Mouse (Mus musculus) limb, embryonic 12.5 days (tissue): ENCODE results near the gene Htr3b. TPM values are rescaled to one million over a fixed set of nuclear protein-coding genes. Genes with fewer than 3 reads are reported as not detected.

Source experiments
- ATAC-seq: fragments of 200-750 bp; cut with Nextera tagmentation; 2 replicates; pipeline ENCODE4 v1.8.0; 2017; ENCODE audit warnings: low read depth, moderate TSS enrichment; ENCODE audit not compliant: insufficient number of reproducible peaks, insufficient read depth, low FRiP score, low TSS enrichment
- H3K27ac ChIP-seq: fragments of 300-500 bp; sonication (generic); 2 replicates; pipeline ENCODE4 v1.5.1; 2016; ENCODE audit warnings: mild to moderate bottlenecking, moderate library complexity
- H3K27me3 ChIP-seq: fragments of 300-500 bp; sonication (generic); 2 replicates; pipeline ENCODE4 v1.6.1; 2016; ENCODE audit warnings: mild to moderate bottlenecking, moderate library complexity
- H3K36me3 ChIP-seq: fragments of 300-500 bp; sonication (generic); 2 replicates; pipeline ENCODE4 v1.6.1; 2016; ENCODE audit warnings: mild to moderate bottlenecking, moderate library complexity
- H3K4me1 ChIP-seq: fragments of 300-500 bp; sonication (generic); replicated peaks from 2 replicates; pipeline ENCODE4 v1.6.1; 2016
- H3K4me2 ChIP-seq: fragments of 300-500 bp; sonication (generic); 2 replicates; pipeline ENCODE4 v1.6.1; 2016; ENCODE audit warnings: mild to moderate bottlenecking, moderate library complexity
- H3K4me3 ChIP-seq: fragments of 300-500 bp; sonication (generic); replicated peaks from 2 replicates; pipeline ENCODE4 v1.5.1; 2016; ENCODE audit warnings: mild to moderate bottlenecking
- H3K9ac ChIP-seq: fragments of 300-500 bp; sonication (generic); replicated peaks from 2 replicates; pipeline ENCODE4 v1.6.1; 2016; ENCODE audit warnings: mild to moderate bottlenecking, moderate library complexity
- H3K9me3 ChIP-seq: fragments of 300-500 bp; sonication (generic); 2 replicates; pipeline ENCODE4 v1.6.1; 2016; ENCODE audit warnings: mild to moderate bottlenecking, moderate library complexity
- WGBS: fragments of 180-500 bp; shearing (Covaris S2); methylation state at CpG from one replicate; pipeline ENCODE4 v1.1.7; 2016; 5-methylcytosine and 5-hydroxymethylcytosine counted together
- polyA plus RNA-seq: library from polyadenylated mRNA; unstranded; fragments of >200 nt; fragmentation: Nextera tagmentation; extraction: Ambion mirVana; gene quantifications from 2 replicates; pipeline ENCODE4 v1.2.1, GENCODE M21; 2016

Gene Htr3b
- polyA plus RNA-seq, 1 experiment from 2014 or later: not detected

DNA sequence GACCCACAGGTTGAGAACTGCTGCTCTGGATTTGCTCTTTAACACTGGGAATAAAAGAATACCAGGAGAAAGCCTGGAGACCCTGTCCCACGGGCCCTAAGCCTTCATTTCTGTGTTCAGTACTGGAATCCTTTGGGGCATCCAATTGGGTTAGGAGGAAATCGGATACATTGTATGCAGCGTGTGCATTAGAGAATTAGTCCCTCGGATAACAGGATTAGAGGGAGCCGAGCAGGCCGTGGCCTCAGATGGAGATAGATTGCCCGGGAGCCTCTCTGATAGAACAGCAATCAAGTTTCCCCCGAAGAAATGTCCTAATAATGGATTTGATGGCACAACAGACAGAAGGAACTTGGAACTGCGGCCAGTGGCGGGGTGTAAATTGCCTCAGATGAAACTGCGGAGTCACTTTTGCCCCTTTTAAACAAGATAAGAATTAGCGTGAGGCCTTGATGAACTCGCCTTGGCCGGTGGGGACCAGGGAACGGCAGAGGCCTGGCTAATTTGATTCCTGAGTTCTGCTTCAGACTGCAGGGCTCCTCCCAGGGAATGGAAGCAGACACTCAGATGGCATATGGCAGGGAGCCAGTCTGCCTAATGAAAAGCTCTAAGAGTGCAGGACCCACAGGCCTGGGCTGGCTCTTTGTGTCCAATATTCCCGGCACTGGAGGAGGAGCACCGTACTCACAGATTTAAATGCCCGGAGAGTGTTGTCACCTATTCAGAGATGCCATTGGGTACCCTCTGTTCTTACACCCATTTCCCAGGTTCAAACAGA, 48.6 kb downstream of the Htr3b start:
- Histone ChIP-seq H3K27me3 (peaks cover 46% of the 10 kb centered on the region), H3K4me2 (no peak overlapping the region), H3K4me3 (no peak overlapping the region), H3K36me3 (no peaks in the 10 kb centered on the region), H3K9me3 (no peaks in the 10 kb centered on the region), H3K9ac (no peak overlapping the region), H3K4me1 (peaks cover 18% of the 10 kb centered on the region), H3K27ac (no peak overlapping the region)
- WGBS: 62% methylated on average over 18 of the region's 18 CpGs
- no peak for ATAC-seq

- Histone ChIP-seq H3K4me1 (peaks cover 17% of the 10 kb centered on the region), H3K4me3 (peak within 1 kb of the TSS; percentile 21; the same call in 1 of the 2 replicates), H3K9ac (no peak within 1 kb of the TSS), H3K36me3 (no peaks in the 10 kb centered on the region), H3K27ac (peak within 1 kb of the TSS; percentile 50), H3K27me3 (peaks cover 35% of the 10 kb centered on the region), H3K4me2 (peak within 1 kb of the TSS; percentile 44), H3K9me3 (no peaks in the 10 kb centered on the region)
- peak; percentile 62; the same call in 1 of the 2 replicates for ATAC-seq
- WGBS: 0% methylated on average over 9 of the region's 9 CpGs
Observed at GRCm38 (mm10) chr9:48910885-48911537, 53.8 kb downstream of the Htr3b start, which contains the start of gene Htr3a. TSS of gene Htr3a (minus strand) at chr9:48911099.

GRCm38 (mm10) chr9:48904421-48904820, 60.4 kb downstream of the Htr3b start:
- peaks cover 34% of the 10 kb centered on the region for H3K27me3 ChIP-seq
- H3K9me3 ChIP-seq: no peaks in the 10 kb centered on the region
- no peak overlapping the region for H3K4me3 ChIP-seq
- no peak overlapping the region for H3K4me2 ChIP-seq
- H3K9ac ChIP-seq: no peak overlapping the region
- no peaks in the 10 kb centered on the region for H3K36me3 ChIP-seq
- H3K4me1 ChIP-seq: no peaks in the 10 kb centered on the region
- ATAC-seq: no peak
- 87% methylated on average over 5 of the region's 5 CpGs for WGBS
- no peak overlapping the region for H3K27ac ChIP-seq

GRCm38 (mm10) chr9:48903766-48904165, 61.0 kb downstream of the Htr3b start:
- 74% methylated on average over 2 of the region's 2 CpGs for WGBS

DNA sequence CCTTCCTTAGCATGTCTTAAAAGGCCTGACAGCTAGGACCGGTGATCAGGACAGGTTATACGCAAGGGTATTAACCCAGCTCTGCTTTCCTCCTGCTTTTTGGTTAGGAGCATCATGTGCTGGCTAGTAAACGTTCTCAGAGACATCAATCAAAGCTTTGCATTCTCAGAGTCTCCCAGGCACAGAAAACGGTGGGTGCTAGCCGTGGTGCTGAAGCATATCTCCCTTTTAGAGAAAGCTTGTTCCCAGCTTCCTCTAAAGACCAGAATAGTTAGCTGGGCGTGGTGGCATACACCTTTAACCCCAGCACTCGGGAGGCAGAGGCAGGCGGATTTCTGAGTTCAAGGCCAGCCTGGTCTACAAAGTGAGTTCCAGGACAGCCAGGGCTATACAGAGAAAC, 66.2 kb downstream of the Htr3b start:
- Histone ChIP-seq H3K4me1 (peaks cover 4% of the 10 kb centered on the region), H3K27ac (no peak overlapping the region), H3K4me2 (no peak overlapping the region), H3K27me3 (peaks cover 42% of the 10 kb centered on the region), H3K9ac (no peak overlapping the region), H3K9me3 (no peaks in the 10 kb centered on the region), H3K36me3 (no peaks in the 10 kb centered on the region), H3K4me3 (no peak overlapping the region)
- no peak for ATAC-seq
- 18% methylated on average over 8 of the region's 8 CpGs for WGBS

More at GRCm38 (mm10) chr9:48903766-48904165, 61.0 kb downstream of the Htr3b start:
- Histone ChIP-seq H3K4me3 (no peak overlapping the region), H3K9ac (no peak overlapping the region), H3K36me3 (no peaks in the 10 kb centered on the region), H3K27me3 (peaks cover 28% of the 10 kb centered on the region), H3K27ac (no peak overlapping the region), H3K4me2 (no peak overlapping the region), H3K9me3 (no peaks in the 10 kb centered on the region), H3K4me1 (no peaks in the 10 kb centered on the region)
- no peak for ATAC-seq

- Histone ChIP-seq H3K27ac (no peak overlapping the region), H3K9me3 (no peaks in the 10 kb centered on the region), H3K4me1 (peaks cover 4% of the 10 kb centered on the region), H3K4me2 (no peak overlapping the region), H3K36me3 (no peaks in the 10 kb centered on the region), H3K4me3 (no peak overlapping the region), H3K27me3 (peaks cover 52% of the 10 kb centered on the region), H3K9ac (no peak overlapping the region)
- ATAC-seq: no peak
- 25% methylated on average over 18 of the region's 18 CpGs for WGBS
Observed at GRCm38 (mm10) chr9:48895819-48896536, 68.8 kb downstream of the Htr3b start.

GRCm38 (mm10) chr9:48894755-48895154, 70.0 kb downstream of the Htr3b start:
- 74% methylated on average over 6 of the region's 6 CpGs for WGBS
- no peak for ATAC-seq
- no peak overlapping the region for H3K4me2 ChIP-seq
- no peak overlapping the region for H3K27ac ChIP-seq
- no peaks in the 10 kb centered on the region for H3K9me3 ChIP-seq
- H3K4me1 ChIP-seq: peaks cover 4% of the 10 kb centered on the region
- no peaks in the 10 kb centered on the region for H3K36me3 ChIP-seq
- no peak overlapping the region for H3K4me3 ChIP-seq
- H3K27me3 ChIP-seq: peaks cover 48% of the 10 kb centered on the region
- no peak overlapping the region for H3K9ac ChIP-seq

GRCm38 (mm10) chr9:48893986-48894385, 70.8 kb downstream of the Htr3b start:
- no peak overlapping the region for H3K4me3 ChIP-seq
- 25% methylated on average over 3 of the region's 3 CpGs for whole genome bisulfite sequencing
- H3K27me3 ChIP-seq: peaks cover 47% of the 10 kb centered on the region
- H3K9ac ChIP-seq: no peak overlapping the region
- peaks cover 4% of the 10 kb centered on the region for H3K4me1 ChIP-seq
- H3K36me3 ChIP-seq: no peaks in the 10 kb centered on the region
- no peak overlapping the region for H3K27ac ChIP-seq
- H3K4me2 ChIP-seq: no peak overlapping the region
- no peak for ATAC-seq
- no peaks in the 10 kb centered on the region for H3K9me3 ChIP-seq

DNA sequence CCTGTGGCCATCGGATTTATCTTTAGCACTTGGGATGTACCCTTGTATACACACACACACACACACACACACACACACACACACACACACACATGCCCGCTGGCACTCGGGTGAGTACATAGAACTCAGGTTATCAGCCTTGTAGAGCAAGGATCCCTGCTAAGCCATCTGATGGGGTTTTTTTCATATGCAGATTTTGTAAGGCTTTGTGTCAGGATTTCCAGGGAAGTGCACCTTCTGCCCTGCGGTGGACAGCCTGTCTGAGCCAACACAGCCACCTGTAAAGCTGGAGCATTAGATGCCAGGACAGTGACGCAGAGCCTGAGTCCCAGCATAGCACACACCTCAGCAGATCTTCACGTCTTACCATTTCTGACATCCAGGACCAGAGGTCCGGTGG, 75.7 kb downstream of the Htr3b start:
- no peaks in the 10 kb centered on the region for H3K36me3 ChIP-seq
- no peak overlapping the region for H3K9ac ChIP-seq
- WGBS: 82% methylated on average over 7 of the region's 7 CpGs
- H3K27ac ChIP-seq: no peak overlapping the region
- ATAC-seq: no peak
- no peak overlapping the region for H3K4me2 ChIP-seq
- peaks cover 30% of the 10 kb centered on the region for H3K27me3 ChIP-seq
- H3K4me1 ChIP-seq: peaks cover 8% of the 10 kb centered on the region; the same call in 1 of the 2 replicates
- no peak overlapping the region for H3K4me3 ChIP-seq
- H3K9me3 ChIP-seq: peaks cover 4% of the 10 kb centered on the region; the same call in 1 of the 2 replicates
